Mouse (Mus musculus) midbrain, embryonic 13.5 days (tissue): ENCODE data around the gene Abcf1. TPM values are rescaled to one million over a fixed set of nuclear protein-coding genes. Genes with fewer than 3 reads are reported as not detected.

Experiments used
- ATAC-seq: fragments of 200-750 bp; cut with Nextera tagmentation; 2 replicates; pipeline ENCODE4 v1.8.0; 2017; ENCODE audit warnings: mild to moderate bottlenecking, moderate TSS enrichment, moderate library complexity
- H3K27ac ChIP-seq: fragments of 300-500 bp; sonication (generic); 2 replicates; pipeline ENCODE4 v1.5.1; 2015; ENCODE audit warnings: inconsistent platforms, mild to moderate bottlenecking, moderate library complexity
- H3K27me3 ChIP-seq: fragments of 300-500 bp; sonication (generic); 2 replicates; pipeline ENCODE4 v1.6.1; 2015; ENCODE audit warnings: mild to moderate bottlenecking, inconsistent platforms
- H3K36me3 ChIP-seq: fragments of 300-500 bp; sonication (generic); 2 replicates; pipeline ENCODE4 v1.6.1; 2015; ENCODE audit warnings: mild to moderate bottlenecking, inconsistent platforms
- H3K4me1 ChIP-seq: fragments of 300-500 bp; sonication (generic); replicated peaks from 2 replicates; pipeline ENCODE4 v1.6.1; 2015; ENCODE audit warnings: inconsistent platforms
- H3K4me2 ChIP-seq: fragments of 300-500 bp; sonication (generic); replicated peaks from 2 replicates; pipeline ENCODE4 v1.6.1; 2015; ENCODE audit warnings: moderate library complexity, mild to moderate bottlenecking, inconsistent platforms
- H3K4me3 ChIP-seq: fragments of 300-500 bp; sonication (generic); replicated peaks from 2 replicates; pipeline ENCODE4 v1.5.1; 2015; ENCODE audit warnings: mild to moderate bottlenecking, inconsistent platforms
- H3K9ac ChIP-seq: fragments of 300-500 bp; sonication (generic); replicated peaks from 2 replicates; pipeline ENCODE4 v1.6.1; 2015; ENCODE audit warnings: mild to moderate bottlenecking, inconsistent platforms
- H3K9me3 ChIP-seq: fragments of 300-500 bp; sonication (generic); 2 replicates; pipeline ENCODE4 v1.6.1; 2016; ENCODE audit warnings: mild to moderate bottlenecking, inconsistent platforms
- WGBS: fragments of 180-500 bp; shearing (Covaris S2); methylation state at CpG from one replicate; pipeline ENCODE4 v1.1.7; 2015; 5-methylcytosine and 5-hydroxymethylcytosine counted together
- microRNA counts: library from miRNA; unstranded; fragments of <30 nt; microRNA quantifications from one replicate; lab custom pipeline; 2016
- microRNA-seq: library from miRNA; unstranded; fragments of <30 nt; microRNA quantifications from one replicate; pipeline ENCODE4, GENCODE M21; 2016
- polyA plus RNA-seq: library from polyadenylated mRNA; unstranded; fragments of >200 nt; fragmentation: Nextera tagmentation; extraction: Ambion mirVana; gene quantifications from 2 replicates; pipeline ENCODE4 v1.2.1, GENCODE M21; 2015

The Abcf1 gene
- polyA plus RNA-seq, 1 experiment from 2014 or later = 112 TPM

DNA sequence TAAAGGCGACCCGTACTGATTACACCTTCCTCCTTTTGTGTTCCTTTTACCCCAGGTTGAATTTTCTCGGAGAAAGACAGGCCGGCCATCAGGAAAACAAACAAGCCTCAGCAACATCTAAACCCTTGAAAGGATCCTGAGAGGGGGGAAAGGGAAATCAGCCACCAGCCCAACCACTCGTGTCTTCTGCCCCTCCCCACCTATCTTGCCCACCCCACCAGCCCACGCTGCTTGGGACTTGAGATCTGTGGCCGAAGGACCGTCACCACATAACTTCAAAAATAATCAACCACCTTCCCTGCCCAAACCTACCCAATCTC is 52.5 kb downstream of the Abcf1 start:
- peaks cover 21% of the 10 kb centered on the region for H3K36me3 ChIP-seq
- peaks cover 39% of the 10 kb centered on the region for H3K4me1 ChIP-seq
- H3K9me3 ChIP-seq = no peaks in the 10 kb centered on the region
- peak overlapping the region; percentile 84 for H3K4me2 ChIP-seq
- peak overlapping the region; percentile 98 for H3K9ac ChIP-seq
- peak overlapping the region; percentile 78 for H3K4me3 ChIP-seq
- 0% methylated on average over 8 of the region's 8 CpGs for WGBS
- peak overlapping the region; percentile 99 for H3K27ac ChIP-seq
- ATAC-seq = no peak
- H3K27me3 ChIP-seq = no peaks in the 10 kb centered on the region

DNA sequence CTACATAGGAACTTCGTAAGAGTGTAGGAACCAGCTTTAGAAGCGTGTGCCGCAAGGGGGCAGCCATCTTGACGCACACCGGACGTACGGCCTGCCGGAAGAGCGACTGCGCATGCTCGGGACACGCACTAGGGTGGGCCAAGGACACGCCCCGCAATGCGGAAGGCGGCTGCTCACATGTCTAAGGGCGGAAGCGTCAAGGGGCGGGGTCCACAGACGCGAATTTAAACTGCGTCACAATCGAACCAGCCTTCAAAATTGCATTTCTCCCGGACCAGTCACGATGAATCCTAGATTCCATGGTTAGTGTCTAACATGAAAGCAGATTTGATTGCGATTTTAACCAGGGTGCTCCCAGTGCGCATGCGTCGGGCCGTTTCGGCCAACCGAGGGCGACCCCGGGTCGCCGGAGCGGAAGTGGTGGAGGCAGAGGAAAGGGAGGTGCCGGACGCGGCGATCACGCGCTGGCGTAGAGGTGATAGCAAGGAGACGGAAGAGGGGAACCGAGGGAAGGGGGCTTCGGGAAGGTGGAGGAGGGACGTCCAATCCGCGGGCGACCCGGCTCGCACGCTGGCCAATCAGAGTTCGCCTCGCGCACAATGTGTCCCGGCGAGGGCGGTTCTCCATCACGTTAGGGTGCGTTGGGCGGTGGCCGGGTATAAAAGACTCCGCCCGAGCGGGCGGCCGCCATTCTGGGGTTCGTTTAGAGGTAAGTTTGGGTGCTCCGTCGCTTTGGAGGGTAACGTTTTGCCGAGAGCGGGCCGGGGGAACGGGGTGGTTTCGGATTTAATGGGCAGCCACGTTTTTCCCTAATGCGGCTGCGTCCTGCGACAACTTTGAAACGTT is 53.0 kb downstream of the Abcf1 start, which contains the start of the genes Mrps18b and Ppp1r10:
Mrps18b (minus strand) TSS at position 93 of the 846 bp plus-strand sequence.
Ppp1r10 (plus strand) TSS at position 138 of the 846 bp plus-strand sequence.
- H3K36me3 ChIP-seq = peaks cover 24% of the 10 kb centered on the region
- H3K9me3 ChIP-seq = no peaks in the 10 kb centered on the region
- peak within 1 kb of the TSS; percentile 78 for H3K4me3 ChIP-seq
- H3K4me2 ChIP-seq = peak within 1 kb of the TSS; percentile 84
- H3K27ac ChIP-seq = peak within 1 kb of the TSS; percentile 99
- H3K27me3 ChIP-seq = no peaks in the 10 kb centered on the region
- peak; percentile 95 for ATAC-seq
- H3K4me1 ChIP-seq = peaks cover 33% of the 10 kb centered on the region
- peak within 1 kb of the TSS; percentile 98 for H3K9ac ChIP-seq
- WGBS = under 1% methylated on average over 83 of the region's 83 CpGs

DNA sequence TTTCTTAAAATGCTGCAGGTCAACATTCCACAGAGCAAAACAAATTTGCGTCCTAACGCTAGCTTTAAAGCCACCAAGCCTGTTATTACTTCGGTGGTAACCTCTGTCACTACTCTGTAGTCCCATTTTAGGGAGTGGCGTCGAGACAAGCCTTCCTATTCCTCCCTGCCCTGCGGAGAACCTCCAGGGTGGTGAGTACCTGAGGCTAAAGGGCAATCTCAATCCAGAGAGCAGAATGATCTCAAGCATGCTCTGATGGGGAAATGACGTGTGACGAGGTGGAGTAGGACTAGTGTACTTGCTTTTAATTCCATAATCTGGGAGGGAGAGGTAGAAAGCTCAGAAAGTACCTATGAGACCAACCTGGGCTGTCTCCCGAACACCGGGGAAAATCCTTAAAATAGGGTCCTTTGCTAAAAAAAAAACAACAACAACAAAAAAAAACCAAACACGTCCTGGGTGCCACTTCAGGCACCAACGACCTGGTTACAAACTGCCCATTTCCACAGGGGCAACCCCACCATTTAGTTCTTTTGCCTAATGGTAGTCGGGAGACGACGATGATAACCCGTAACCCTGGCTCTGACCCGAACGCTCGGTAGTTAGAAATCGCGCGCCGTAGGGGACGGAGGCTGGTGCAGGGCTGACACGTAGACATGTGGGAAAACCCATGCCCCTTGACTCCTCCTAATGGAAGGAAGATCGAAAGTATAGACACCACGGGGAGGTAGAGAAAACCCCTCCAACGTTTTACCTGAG is 53.8 kb downstream of the Abcf1 start:
- peak overlapping the region; percentile 78 for H3K4me3 ChIP-seq
- no peaks in the 10 kb centered on the region for H3K27me3 ChIP-seq
- peaks cover 26% of the 10 kb centered on the region for H3K4me1 ChIP-seq
- peak overlapping the region; percentile 79 for H3K4me2 ChIP-seq
- H3K27ac ChIP-seq = peak overlapping the region; percentile 99
- no peak for ATAC-seq
- peaks cover 30% of the 10 kb centered on the region for H3K36me3 ChIP-seq
- 4% methylated on average over 28 of the region's 28 CpGs for WGBS
- peak overlapping the region; percentile 66 for H3K9ac ChIP-seq
- H3K9me3 ChIP-seq = no peaks in the 10 kb centered on the region

DNA sequence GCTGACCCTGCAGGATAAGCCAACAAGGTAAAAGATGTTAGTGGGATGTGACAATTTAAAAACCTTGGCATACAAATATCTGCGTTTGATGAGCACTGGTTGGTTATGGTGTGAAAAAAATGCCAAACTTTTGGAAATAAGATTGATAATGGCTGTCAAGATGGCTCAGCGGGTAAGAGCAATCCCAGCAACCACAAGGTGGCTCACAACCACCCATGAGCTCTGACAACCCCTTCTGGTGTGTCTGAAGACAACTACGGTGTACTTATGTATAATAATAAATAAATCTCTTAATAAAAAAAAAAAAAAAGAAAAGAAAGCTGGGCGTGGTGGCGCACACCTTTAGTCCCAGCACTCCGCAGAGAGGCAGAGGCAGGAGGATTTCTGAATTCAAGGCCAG is 54.6 kb downstream of the Abcf1 start:
- Histone ChIP-seq H3K4me3 (peak overlapping the region; percentile 78; the same call in 1 of the 2 replicates), H3K36me3 (peaks cover 30% of the 10 kb centered on the region), H3K27ac (no peak overlapping the region), H3K9me3 (no peaks in the 10 kb centered on the region), H3K9ac (no peak overlapping the region), H3K4me1 (peaks cover 21% of the 10 kb centered on the region), H3K4me2 (peak overlapping the region; percentile 79), H3K27me3 (no peaks in the 10 kb centered on the region)
- ATAC-seq = no peak
- WGBS = 88% methylated on average over 6 of the region's 6 CpGs

DNA sequence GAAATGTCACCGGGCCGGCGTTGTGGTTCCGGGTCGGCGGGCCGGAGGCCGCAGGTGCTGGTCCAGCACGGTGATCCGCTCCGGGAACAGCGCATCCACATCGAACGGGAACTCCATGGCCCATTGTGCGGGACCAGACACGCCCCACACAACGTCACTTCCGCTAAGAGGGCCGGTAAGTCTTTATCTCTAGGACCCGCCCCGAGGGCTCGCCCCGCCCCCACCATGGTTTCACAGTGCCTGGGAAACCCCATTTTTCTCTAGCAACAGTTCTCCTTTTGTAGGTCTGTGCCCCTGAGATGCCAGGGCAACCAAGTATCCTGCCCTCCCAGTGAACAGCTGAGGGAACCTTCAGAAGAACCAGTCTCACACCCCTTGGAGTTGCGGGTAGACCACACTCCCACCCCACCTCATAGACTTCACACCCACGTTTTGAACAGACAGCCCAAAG is 59.6 kb downstream of the Abcf1 start, which contains the start of gene Atat1:
Atat1 (minus strand) TSS at position 157 of the 451 bp plus-strand sequence.
- H3K9ac ChIP-seq = peak within 1 kb of the TSS; percentile 94
- ATAC-seq = peak; percentile 92
- H3K4me1 ChIP-seq = peaks cover 21% of the 10 kb centered on the region
- no peaks in the 10 kb centered on the region for H3K27me3 ChIP-seq
- WGBS = 4% methylated on average over 25 of the region's 25 CpGs
- H3K27ac ChIP-seq = peak within 1 kb of the TSS; percentile 90
- peaks cover 63% of the 10 kb centered on the region for H3K36me3 ChIP-seq
- H3K4me2 ChIP-seq = peak within 1 kb of the TSS; percentile 98
- no peaks in the 10 kb centered on the region for H3K9me3 ChIP-seq
- H3K4me3 ChIP-seq = peak within 1 kb of the TSS; percentile 88

DNA sequence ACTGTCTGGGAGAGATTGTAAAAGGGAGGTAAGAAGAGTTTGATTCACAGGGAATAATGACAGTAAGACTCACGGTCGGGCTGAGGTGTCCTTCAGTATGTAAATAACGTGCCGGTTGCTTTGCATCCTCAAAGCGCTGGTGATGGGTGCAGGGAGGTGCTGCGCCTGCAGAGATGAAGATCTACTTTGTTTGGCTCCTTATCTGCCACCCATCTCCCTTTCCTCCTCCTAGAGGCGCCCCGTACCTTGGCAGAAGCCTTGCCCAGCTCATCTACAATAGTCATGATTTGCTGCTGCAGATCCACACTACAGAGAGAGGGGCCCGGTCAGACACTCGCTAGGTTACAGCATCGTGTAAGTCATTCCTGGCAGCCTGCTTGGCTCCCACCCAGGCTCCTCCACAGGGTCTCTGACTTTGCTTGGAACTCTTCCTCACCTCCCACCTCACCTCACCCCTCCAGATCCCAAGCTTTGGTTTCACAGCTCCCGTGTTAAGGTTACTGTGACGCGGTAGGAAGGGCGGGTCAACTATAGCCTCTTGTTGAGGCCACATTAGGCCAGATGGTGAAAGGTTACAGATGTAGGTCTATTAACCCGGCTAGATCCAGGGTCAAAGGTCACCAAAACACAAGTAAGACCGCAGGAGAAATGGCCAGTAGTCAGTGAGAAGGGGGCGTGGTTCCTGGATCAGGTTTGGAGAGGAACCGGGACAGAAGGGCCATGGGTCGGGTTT is 60.2 kb downstream of the Abcf1 start:
- Histone ChIP-seq H3K9me3 (no peaks in the 10 kb centered on the region), H3K36me3 (peaks cover 67% of the 10 kb centered on the region), H3K4me2 (peak overlapping the region; percentile 98), H3K27me3 (no peaks in the 10 kb centered on the region), H3K27ac (peak overlapping the region; percentile 90), H3K4me1 (peaks cover 20% of the 10 kb centered on the region), H3K4me3 (peak overlapping the region; percentile 88), H3K9ac (peak overlapping the region; percentile 94)
- peak; percentile 53 for ATAC-seq
- 28% methylated on average over 20 of the region's 20 CpGs for WGBS

DNA sequence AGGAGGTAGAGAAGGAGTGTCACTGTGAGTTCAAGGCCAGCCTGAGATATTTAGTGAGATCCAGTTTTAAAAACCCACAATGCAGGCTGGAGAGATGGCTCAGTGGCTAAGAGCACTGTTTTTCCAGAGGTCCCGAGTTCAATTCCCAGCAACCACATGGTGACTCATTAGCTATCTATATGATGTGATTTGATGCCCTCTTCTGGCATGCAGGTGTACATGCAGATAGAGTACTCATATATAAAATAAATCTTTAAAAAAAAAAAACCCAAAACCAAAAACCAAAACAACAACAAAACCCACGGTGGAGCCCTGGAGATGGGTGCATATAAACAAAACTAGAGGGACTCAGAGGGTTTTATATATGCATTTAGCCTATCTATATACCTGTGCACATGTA is 62.0 kb downstream of the Abcf1 start:
- ATAC-seq = no peak

More for the DNA sequence above, 62.0 kb downstream of the Abcf1 start:
- H3K4me1 ChIP-seq = peaks cover 20% of the 10 kb centered on the region
- H3K9me3 ChIP-seq = no peaks in the 10 kb centered on the region
- peak overlapping the region; percentile 88; the same call in 1 of the 2 replicates for H3K4me3 ChIP-seq
- H3K9ac ChIP-seq = 0 out of 2 replicates have a peak overlapping the region, but pooled peaks have one; percentile 21
- H3K27ac ChIP-seq = no peak overlapping the region
- no peaks in the 10 kb centered on the region for H3K27me3 ChIP-seq
- H3K36me3 ChIP-seq = peaks cover 70% of the 10 kb centered on the region
- WGBS = 82% methylated on average over 2 of the region's 2 CpGs
- H3K4me2 ChIP-seq = peak overlapping the region; percentile 98; the same call in 1 of the 2 replicates

MicroRNAs within 50 kb of the gene (microRNA counts, 519-probe panel; counts per million panel counts)
- 110 counts per million, percentile 56 among the panel's probes with 10 or more counts for microRNA mmu-miR-1894-3p (lab: Ali Mortazavi, UCI)
- microRNA mmu-miR-1894-5p (lab: Ali Mortazavi, UCI) = 110 counts per million, percentile 56 among the panel's probes with 10 or more counts
- 110 counts per million, percentile 56 among the panel's probes with 10 or more counts for microRNA mmu-miR-877 (lab: Ali Mortazavi, UCI)

Small RNA genes within 50 kb of the gene (microRNA-seq; reads per million reads assigned to microRNA genes)
- gene Mir1894 = not detected
- 136 reads per million, percentile 56 among the genes with 10 or more reads in this experiment for gene Mir877

Other genes starting within 250 kb of the Abcf1 start
- 6.7 and 7.1 TPM in 2 replicates for gene Ier3, start 148.1 kb downstream of the Abcf1 start, polyA plus RNA-seq
- 59.6 and 67.4 TPM in 2 replicates for gene Flot1, start 146.5 kb downstream of the Abcf1 start, polyA plus RNA-seq
- gene Tubb5, start 131.5 kb downstream of the Abcf1 start, polyA plus RNA-seq = 1,832 and 1,895 TPM in 2 replicates
- gene Mdc1, start 128.2 kb downstream of the Abcf1 start, polyA plus RNA-seq = 10.3 and 12.7 TPM in 2 replicates
- gene Nrm, start 108.4 kb downstream of the Abcf1 start, polyA plus RNA-seq = 28.9 and 33.2 TPM in 2 replicates
- 23.8 and 27.4 TPM in 2 replicates for gene Ppp1r18, start 104.2 kb downstream of the Abcf1 start, polyA plus RNA-seq
- 34.3 and 37.3 TPM in 2 replicates for gene Dhx16, start 89.9 kb downstream of the Abcf1 start, polyA plus RNA-seq
- 34.7 and 36.8 TPM in 2 replicates for gene 2310061I04Rik, start 72.3 kb downstream of the Abcf1 start, polyA plus RNA-seq
- 458 and 466 TPM in 2 replicates for gene Atat1, start 59.7 kb downstream of the Abcf1 start, polyA plus RNA-seq
- 49.9 and 54.6 TPM in 2 replicates for gene Mrps18b, start 53.4 kb downstream of the Abcf1 start, polyA plus RNA-seq
- gene Ppp1r10, start 53.3 kb downstream of the Abcf1 start, polyA plus RNA-seq = 51.3 and 54.6 TPM in 2 replicates
- gene Gnl1, start 10.1 kb upstream of the Abcf1 start, polyA plus RNA-seq = 46.4 and 50.3 TPM in 2 replicates
- gene Prr3, start 10.5 kb upstream of the Abcf1 start, polyA plus RNA-seq = 69.0 and 74.6 TPM in 2 replicates
- 7.8 and 8.1 TPM in 2 replicates for gene H2-T24, start 50.8 kb upstream of the Abcf1 start, polyA plus RNA-seq
- gene H2-T23, start 63.1 kb upstream of the Abcf1 start, polyA plus RNA-seq = 4.3 and 5.2 TPM in 2 replicates
- gene H2-T22, start 73.0 kb upstream of the Abcf1 start, polyA plus RNA-seq = 4.4 and 4.8 TPM in 2 replicates
- gene Gm6034, start 73.2 kb upstream of the Abcf1 start, polyA plus RNA-seq = not detected in 2 replicates
- gene Gm11127, start 88.6 kb upstream of the Abcf1 start, polyA plus RNA-seq = not detected in 2 replicates
- not detected in 2 replicates for gene Gm19684, start 151.9 kb upstream of the Abcf1 start, polyA plus RNA-seq
- gene Gm7030, start 159.7 kb upstream of the Abcf1 start, polyA plus RNA-seq = not detected in 2 replicates
- gene Gm8909, start 198.8 kb upstream of the Abcf1 start, polyA plus RNA-seq = not detected in 2 replicates
- gene H2-T3, start 220.5 kb upstream of the Abcf1 start, polyA plus RNA-seq = not detected in 2 replicates